Mouse (Mus musculus) layer of hippocampus, postnatal 25 days (tissue): ENCODE results near the gene Igsf23. TPM values are rescaled to one million over a fixed set of nuclear protein-coding genes. Genes with fewer than 3 reads are reported as not detected.
"Not testable (repeated sequence)": the region's sequence is repeated elsewhere in the genome, so short reads cannot be mapped to it uniquely, and the experiment has no call there.

Experiments used
- DNase-seq, 2 experiments: peaks; one replicate each; pipeline ENCODE4 v3.0.0; 2022; ENCODE audit warnings: mixed read lengths in 2 of 2, low spot score in 1 of 2; ENCODE audit errors: extremely low spot score in 1 of 2
- total RNA-seq, 2 experiments: library from RNA; stranded (reverse); gene quantifications; 2 replicates each; pipeline ENCODE4 v1.2.3; 2021

Igsf23 gene
- total RNA-seq, 2 experiments from 2014 or later = not detected

DNA sequence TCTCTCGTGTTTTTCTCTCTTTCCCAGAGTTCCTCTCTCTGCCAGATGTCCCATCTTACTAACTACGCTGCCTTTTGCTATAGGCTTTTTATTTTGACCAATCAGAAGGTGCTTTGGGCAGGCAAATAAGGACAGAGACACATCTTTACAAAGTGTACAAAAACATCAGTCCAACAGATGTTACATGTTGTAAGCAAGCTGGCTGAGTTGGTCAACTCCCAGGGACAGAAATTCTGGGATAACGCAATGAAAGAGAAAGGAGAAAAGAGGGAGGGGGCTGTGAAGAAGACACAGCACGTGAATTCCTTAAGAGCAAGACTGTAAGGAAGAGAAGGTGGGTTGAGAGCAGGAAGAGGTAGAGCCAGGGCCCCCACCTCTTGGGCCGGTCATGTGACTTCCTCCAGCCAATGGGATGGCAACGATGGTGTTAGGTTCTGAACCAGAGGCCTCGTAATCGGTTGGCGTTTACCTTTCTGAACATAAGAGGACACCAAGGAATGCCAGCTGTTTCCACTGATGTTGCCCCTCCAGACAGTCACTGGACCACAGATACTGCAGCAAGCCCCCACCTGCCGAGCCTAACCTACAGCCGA is 13.2 kb downstream of the Igsf23 start:
- DNase-seq = no peak

DNA sequence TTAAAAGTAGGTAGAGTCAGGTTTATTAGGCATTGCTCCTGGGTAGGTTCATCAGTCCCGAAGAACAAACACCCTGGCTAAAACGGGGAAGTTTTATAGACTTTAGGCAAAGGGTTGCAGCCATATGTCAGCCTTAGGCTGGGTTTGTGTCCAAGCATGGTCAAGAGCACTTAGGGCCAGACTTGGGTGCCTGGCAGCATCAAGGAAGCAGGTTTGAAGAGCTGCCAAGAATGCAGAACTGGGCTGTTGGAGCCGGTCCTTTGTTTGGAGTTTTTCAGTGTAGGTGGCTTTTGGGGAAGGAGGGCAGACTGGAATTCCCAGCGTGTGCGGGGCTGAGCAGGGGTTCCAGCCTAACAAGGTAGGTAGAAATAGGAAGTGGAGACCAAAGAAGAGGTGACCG is 14.6 kb downstream of the Igsf23 start:
- no peak for DNase-seq

DNA sequence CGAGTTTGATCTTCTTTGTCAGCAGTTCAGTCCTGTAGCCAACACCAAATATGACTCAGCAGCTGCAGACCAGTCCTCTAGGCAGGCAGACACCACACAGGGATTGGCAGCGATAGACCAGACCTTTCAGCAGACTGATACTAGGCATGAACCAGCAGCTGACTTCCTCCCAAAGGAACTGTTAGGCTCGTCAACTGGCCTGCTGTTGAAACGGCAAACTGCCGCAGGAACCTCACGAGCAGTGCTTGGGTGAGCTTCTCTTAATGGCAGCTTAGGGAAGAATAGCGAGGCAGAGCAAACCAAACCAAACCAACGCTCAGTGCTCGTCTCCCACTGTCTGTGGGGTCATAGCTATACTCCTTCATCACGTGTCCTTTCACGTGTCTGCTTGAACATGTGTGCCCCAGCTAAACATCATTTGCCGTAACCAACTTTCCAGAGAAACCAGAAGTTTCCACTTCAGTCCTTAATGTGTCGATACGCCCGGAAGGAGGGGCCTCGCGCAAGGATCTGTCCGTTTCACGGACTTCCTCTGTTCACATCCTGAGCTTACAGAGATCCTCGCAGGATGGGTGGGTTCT is 15.3 kb downstream of the Igsf23 start:
- no peak for DNase-seq

DNA sequence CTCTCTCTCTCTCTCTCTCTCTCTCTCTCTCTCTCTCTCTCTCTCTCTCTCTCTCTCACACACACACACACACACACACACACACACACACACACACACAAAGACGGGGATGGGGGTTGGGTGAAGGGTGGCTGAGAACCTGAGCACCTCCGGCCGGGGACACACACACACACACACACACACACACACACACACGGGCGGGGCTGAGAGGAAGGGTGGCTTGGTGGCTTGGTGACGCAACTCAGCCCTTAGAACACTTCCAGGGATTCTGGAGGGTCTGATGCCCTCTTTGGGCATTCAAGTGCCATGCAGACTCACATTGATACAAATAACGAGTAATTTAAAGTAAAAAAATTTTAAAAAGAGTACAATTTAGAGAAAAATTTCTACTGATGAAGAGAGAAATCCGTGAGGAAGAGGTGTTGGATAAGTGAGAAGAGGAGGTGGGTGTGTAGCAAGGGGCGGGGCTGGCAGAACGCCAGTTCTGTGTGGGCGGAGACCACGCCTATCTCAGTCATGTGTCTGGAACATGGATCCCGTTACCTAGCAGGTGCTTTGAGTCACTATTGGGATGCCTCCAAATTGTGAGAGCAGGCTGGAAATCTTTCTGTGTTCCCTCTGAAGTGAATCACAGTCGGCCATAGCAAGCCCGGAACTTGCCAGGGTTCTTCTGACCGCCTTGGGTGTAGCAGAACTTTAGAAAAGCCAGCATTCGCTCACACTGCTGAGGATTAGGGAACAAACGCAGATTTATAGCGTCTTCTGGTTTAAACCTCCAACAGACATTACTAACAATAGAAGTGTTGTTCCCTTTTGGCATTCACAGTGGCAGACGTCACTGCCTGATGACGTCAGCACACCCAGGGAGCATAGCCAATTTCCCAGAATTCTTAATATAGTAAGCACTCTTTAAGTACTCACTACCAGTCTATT is 17.4 kb downstream of the Igsf23 start:
- DNase-seq = peak; percentile 64 to 75

DNA sequence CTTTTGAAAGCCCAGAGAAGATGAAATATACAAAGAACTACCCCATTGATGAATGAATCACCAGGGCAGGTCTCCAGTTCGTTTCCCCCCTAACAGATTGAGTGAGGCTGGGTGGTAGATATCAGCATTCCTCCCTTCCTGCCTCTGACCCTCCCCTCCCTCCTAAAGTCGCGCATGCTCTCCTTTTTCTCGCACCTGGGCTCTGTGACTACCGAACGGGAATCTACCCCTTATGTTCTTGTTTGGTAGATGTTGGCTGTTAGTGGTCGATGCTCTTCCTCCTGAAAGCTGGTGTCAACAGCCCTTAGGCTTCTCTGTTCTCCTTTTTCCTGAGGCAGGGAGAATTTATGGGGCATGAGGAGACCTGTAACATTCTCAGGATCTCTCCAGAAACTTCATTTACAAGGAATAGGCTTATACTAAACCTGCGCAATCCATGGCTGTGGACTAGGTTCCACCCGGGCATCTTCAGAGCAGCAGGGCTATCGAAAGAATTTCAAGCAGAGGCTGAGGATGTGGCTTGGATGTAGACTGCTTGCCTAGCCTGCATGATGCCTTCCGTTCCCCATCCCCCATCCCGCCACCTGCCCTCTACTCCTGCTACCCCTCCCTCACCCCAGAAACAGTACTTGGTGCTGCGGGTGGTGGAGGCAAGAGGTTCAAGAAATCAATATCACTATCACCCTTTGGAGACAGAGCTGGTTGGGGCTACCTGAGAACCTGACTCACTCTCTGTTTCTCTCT is 18.3 kb downstream of the Igsf23 start:
- no peak for DNase-seq

DNA sequence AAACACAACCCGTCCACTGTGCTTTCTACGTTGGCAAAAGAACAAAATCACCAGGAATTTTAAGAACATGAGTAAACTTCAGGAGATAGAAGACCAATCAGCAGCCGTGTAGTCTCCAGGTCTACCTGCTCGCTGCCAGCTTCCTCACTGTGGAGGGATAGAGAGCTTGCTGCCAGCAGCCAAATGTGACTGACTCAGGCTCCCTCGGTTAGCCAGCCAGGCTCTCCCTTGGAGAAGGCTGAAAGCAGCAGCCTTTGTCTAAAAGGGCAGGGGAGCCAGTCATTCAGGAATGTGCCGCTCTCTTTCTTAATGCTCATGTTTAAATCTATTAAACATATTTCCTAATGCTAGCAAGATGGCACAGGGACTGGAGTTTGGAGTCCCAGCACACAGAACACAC is 20.1 kb downstream of the Igsf23 start:
- not testable (repeated sequence) for DNase-seq

DNA sequence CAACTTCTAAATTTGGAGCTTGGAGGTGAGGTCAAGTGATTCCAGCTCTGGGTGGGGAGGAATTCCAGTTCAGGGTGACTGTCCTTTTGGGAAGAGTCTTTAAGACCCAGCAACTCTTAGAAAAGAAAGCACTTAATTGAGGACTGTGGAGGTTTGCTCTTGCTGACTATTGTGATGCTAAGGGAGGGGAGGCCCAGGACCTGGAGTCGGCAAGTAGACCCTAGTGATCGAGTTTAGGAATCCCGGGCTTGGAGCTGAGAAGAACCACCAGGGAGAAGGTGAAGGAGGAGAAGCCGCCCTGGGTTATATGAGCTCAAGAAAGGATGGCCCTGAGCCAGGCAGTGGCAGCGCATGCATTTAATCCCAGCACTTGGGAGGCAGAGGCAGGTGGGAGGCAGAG is 22.1 kb downstream of the Igsf23 start:
- DNase-seq = no peak

DNA sequence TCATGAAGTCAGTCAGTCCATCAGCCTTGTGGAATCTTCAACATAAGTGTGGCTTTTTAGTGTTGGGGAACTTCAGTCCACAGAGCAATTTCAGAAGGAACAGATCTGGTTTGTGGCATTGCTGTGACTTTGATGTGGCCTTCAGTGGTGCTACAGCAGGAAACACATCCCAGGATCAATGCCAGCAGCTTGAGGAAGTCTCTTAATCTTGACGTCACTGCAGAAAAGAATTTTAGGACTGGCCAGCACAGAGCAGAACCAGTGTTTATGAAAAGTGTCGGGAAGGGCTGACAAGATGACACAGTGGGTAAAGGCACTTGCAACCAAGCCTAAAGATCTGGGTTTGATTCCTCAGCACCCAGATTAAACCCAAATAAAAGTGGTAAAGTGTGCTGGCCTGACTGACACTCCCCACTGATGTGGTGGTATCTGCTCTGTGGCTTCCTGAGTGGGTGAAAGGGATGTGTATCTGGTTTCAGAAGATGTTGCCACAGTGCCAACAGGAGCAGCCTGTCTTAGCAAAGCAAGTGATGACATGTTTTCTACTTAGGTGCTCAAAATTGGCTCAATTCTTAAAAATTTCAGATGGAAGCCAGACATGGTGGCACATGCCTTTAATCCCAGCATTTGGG is 23.6 kb downstream of the Igsf23 start:
- no peak for DNase-seq

DNA sequence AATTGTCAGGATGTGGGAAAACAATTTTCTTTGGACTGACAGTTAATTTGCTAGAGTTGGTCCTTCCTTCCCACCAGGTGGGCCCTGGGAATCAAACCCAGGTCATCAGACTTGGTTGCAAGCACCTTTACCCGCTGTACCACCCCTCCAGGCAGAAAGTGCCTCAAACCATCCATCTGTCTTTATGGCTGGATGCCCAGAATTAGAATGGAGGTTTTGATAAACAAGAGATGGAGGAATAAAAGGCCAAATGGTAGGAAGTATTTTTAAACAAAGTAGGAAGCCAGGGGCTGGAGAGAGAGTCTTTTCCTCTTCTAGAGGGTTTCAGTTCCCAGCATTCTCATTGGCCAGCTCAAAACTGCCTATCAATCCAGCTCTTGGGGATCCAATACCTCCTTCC is 25.2 kb downstream of the Igsf23 start:
- no peak for DNase-seq

DNA sequence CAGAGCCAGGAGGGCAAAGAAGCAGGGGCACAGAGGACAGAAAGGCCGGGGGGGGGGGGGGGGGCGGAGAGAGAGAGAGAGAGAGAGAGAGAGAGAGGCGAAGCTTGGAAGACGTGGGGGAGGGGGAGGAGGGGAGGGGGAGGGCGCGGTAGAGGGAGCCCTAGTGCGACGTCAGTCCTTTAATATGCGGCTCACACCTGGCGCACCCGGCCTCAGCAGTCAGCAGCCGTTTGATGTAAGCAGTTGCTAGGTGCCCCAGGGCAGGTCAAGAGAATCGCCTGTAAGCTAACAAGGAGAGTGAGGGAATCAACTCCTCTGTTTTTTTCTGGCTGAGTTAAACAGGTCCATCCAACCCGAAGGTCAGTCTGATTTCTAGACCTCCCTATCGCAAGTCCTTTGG is 26.8 kb downstream of the Igsf23 start:
- DNase-seq = no peak

DNA sequence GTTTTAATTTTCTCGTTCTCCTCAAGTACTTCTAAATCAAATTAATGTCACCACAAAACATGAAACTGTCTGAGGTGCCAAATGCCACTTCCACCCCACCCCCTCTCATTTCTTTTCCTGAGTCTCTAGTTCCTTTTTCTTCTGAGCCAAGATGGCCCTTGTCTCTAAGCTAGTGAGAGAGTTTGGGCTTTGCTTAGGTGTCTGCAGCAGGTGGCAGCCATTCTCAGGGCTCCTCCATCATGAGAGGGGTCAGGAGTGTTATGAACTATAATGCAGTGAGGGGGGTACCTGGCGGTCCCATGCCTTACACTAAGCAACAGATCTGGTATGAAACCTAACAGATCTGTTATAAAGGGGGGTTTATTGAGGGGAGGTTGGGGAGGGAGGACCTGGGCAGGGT is 27.2 kb downstream of the Igsf23 start:
- DNase-seq = no peak

DNA sequence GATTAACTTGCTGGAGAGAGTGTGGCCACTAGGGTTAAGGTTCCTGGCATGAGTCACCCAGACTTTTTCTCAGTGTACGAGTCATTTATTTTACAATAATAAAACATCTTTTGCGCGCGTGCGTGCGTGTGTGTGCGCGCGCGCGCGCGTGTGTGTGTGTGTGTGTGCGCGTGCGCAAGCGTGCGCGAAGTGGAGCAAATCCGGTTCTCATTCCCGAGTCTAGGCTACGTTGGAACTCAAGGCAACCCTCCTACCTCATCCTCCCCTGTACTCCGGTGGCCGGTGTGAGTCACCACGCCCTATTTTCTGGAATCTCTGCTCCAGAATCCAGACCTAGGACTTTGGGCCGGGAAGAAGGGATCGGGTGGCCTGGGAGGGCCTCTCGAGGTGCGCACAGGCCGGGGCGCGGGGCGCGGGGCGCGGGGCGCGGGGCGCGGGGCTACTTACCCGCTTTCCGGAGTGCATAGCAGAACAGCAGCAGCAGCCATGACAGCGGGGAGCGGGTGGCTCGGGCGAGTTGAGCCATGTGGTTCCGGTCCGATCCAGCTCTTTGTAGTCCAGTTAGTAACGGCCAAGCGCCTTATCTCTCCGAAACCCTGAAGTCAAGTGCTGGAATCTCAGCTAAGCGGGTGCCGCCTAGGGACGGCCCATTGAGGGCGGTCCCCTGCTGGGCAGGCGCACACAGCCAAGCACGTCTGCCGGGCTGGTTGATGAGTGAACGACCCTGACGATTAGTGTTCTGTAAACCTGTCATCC is 29.9 kb downstream of the Igsf23 start, which contains the start of gene Pvr:
Pvr (minus strand) TSS at position 655 of the 756 bp plus-strand sequence.
- peak; percentile 64 to 72 for DNase-seq

DNA sequence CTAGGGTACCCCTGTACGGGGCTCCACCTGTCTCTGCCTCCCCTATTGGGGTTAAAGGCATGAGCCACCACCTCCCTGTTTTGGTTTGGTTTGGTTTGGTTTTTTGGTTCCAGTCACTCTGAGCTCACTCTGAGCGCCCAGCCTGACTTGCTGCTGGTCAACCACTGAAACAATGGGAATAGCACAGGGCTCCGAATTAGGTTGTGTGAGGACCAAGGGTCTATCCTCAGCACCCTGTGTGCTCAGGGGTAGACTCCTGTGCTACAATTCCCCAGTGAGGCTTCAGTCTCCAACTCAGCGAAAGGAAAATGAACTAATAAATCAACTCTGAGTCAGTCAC is 30.4 kb downstream of the Igsf23 start:
- no peak for DNase-seq

DNA sequence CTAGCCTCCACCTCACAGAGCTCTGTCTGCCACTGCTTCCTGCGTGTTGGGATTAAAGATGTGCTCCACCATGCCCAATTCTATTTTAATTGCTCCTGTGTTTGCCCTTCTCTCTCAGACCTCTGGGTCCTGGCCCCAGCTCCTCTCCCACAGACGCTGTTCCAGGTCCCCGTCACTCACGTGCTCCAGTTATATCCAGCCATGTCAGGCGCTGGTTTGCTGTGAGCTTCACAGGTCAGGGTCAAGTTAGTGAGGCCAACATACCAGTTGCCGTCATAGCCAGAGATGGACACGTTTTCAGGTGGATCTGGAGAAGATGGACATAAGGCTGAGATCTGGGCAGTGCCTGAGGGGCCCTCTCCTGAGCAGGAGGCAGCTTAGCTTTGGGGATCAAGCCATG is 36.0 kb downstream of the Igsf23 start:
- no peak for DNase-seq

DNA sequence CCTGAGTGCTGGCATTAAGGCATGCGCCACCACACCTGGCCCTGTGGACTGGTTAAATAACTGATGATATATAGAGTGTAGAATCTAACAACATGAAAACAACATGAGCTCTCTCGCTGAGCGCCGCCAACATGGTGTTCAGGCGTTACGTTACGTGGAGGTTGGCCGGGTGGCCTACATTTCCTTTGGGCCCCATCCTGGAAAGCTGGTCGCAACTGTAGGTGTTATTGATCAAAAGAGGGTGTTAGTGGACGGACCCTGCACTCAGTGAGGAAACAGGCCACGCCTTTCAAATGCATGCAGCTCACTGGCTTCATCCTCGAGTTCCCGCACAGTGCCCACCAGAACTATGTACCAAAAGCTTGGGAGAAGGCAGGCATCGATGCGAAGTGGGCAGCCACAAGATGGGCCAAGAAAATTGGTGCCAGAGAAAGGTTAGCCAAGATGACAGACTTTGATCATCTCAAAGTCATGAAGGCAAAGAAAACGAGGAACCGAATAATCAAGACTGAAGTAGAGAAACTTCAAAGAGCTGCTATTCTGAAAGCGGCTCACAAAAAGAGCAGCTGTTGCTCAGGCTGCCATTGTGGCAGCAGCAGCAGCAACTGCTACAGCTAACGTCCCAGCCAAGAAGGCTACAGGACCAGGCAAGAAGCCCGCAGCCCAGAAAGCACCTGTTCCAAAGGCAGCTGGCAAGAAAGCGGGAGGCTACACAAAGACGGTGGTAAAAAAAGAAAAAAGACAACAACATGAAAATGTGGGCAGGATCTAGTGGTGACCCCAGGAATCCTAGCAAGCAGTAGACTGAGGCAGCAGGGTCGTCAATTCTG is 38.6 kb downstream of the Igsf23 start:
- no peak for DNase-seq

DNA sequence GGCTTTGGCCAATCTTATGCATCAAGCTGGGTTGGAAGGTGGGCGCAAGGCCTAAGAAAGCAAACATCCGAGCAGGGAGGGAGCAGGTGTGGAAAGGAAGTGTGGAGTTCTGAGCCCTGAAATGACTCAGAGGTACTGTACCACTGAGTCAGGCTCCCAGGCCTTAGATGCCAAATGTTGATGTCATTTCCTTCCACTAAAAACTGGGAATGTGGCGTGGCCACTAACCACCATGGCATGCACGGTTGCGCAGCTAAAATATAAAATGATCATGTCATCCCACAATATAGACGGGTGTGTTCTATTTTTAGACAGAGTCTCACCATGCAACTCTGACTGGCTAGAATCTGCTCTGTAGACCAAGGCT is 39.3 kb downstream of the Igsf23 start:
- no peak for DNase-seq

DNA sequence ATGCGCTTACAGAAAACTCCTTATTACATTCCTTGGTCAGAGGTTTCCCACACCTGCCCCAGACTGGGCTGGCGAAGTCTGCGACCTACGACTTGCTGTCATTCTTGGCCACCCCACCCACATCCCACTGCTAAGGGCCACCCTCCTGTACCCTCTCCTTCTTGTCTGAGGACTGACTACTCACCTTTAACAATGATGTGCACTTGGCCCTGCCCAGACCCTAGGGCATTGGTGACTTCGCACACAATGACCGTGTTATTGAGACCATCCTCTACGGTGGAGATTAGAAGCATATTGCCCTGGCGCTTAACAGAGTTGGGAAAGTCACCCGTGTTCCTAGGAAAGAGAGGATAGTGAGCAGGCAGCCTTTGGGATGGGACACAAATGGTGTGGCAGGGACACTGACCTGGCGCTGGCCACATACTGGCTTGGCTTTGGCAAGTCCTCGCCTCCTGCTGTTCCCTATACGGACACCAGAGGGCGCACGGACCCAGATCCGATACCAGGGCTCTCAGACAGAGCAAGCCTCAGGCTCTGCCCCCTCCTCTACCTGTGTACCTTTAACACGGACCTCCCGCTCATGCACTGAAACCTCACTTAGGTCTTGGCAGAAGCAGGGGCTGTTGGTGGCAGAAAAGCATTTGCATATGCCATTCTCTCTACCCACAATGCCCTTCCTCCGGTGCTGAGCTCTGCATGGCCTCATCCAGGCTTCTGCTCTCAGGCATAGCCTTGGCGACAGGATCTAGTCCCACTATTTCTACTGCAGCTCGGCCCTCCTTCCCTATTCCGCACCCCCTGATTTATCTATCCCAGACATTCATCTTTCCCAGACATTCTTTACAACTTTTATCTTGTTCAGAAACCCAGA is 39.9 kb downstream of the Igsf23 start:
- DNase-seq = peak; percentile 67 to 91

DNA sequence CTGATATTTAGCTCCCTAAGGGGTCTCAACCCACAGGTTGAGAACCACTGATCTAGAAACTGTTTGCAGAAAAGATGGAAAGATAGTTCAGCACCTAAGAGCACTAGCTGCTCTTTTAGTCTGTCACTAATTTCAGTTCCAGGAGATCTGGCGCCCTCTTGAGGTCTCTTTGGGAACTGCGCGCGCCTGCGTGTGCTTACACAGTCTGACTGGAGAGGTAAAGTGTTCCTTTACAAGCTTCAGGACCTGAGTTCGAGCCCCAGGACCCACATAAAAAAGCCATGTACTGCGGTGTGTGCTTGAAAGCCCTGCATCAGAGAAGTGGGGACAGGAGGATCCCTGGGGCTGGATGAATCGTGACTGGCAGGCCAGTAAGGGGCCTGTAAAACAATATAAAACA is 60.7 kb downstream of the Igsf23 start:
- peak in 1 of 2 experiments; percentile 66 for DNase-seq
